Mouse (Mus musculus) CD4-positive, CD25-positive, alpha-beta regulatory T cell, adult 4 months (primary cell): ENCODE data around the gene Gm11034. TPM values are rescaled to one million over a fixed set of nuclear protein-coding genes. Genes with fewer than 3 reads are reported as not detected.

ENCODE experiments used
- ATAC-seq: one replicate; pipeline ENCODE4 v1.8.0; 2017
- polyA plus RNA-seq, 2 experiments: library from polyadenylated mRNA; unstranded; fragments of 100-300 nt; shearing (Covaris generic); gene quantifications; one replicate each; pipeline ENCODE4 v1.2.1; 2017

Gm11034 gene
- polyA plus RNA-seq, result not detected

- ATAC-seq, result no peak
These were observed at the start of gene Gm11034 for GRCm38 (mm10) chr8:72213536-72213935. Gene Gm11034, minus strand, starts transcription at chr8:72213636.

GRCm38 (mm10) chr8:72262756-72263155 lies 49.3 kb upstream of the Gm11034 start:
- ATAC-seq, result no peak

GRCm38 (mm10) chr8:72261872-72262271 lies 48.4 kb upstream of the Gm11034 start:
- ATAC-seq, result no peak

- no peak for ATAC-seq
These were observed 48.0 kb upstream of the Gm11034 start for GRCm38 (mm10) chr8:72261431-72261830.

DNA sequence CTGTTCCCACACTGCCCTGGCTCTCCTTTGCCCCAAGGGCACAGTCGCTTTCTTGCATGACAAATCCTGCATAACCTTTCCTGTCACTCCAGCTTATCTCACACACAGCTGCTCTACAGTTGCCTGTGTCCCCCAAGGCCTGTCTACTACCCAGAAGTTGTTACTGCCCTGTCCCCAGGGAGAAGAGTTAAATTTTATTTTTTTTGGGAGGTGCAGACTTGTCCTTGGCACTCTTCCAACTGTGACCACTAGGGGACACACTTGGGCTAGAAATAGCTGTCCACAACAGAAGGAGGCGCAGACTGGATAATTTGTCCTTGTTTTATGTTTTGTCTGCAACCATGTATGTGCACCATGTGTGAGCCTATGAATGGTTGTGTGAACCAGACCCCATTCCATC lies 47.6 kb upstream of the Gm11034 start:
- ATAC-seq, result peak; percentile 78

GRCm38 (mm10) chr8:72260585-72260984 lies 47.1 kb upstream of the Gm11034 start:
- peak; percentile 86 for ATAC-seq

- ATAC-seq, result no peak
These were observed 46.4 kb upstream of the Gm11034 start for GRCm38 (mm10) chr8:72259862-72260261.

DNA sequence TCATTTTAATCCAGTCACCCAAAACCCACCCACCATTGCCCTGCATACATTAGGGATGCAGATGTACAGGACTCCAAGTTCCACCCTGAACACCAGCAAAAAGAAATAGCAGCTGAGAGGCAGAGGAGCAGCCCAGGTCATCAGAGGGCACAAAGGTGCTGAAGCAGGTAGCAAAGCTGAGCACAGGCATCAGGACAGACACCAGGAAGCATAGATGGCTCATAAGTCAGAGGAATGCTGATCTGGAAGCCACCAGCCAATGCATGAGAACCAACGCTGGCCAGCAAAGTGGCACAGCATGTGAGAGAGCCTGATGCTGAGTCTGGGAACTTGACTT lies 44.4 kb upstream of the Gm11034 start:
- ATAC-seq, result no peak

GRCm38 (mm10) chr8:72257171-72257901 lies 43.9 kb upstream of the Gm11034 start:
- no peak for ATAC-seq

DNA sequence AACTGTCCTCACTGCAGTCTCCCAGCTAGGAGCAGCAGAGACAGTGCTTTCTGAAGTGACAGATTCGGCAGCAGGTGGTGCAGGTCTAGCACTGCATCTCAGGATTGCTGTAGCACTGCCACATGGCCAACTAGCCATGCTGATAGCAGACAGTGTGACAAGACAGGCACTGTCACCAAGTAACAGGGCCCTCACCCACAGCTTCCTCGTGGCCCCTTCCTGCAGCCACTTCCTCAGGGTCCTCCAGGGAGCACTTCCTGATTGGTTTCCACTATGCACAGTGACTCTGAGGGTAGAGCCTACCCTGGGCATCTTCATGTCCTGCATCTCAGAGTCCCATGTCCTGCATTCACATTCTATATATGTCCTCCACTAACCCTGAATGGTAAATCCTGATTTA lies 31.2 kb upstream of the Gm11034 start:
- no peak for ATAC-seq

- no peak for ATAC-seq
These were observed 28.8 kb upstream of the Gm11034 start for GRCm38 (mm10) chr8:72242226-72242625.

DNA sequence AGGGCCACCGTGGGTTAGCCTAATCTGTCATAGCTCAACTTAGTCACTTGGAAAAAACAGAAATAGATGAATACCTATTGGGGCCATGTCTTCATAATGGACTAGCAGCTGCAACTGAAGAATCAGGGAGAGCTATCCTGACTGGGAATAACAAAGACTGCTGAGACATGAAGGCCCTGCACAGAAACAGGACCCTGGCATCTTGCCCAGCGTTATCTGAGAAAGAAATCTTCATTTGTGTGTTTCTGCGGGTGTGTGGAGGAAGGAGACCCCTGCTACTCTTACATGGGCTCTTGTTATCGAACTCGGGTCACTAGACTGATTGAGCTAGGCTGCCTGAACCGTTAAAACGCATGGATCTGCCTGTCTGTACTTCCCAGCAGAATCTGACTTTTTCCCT lies 27.5 kb upstream of the Gm11034 start:
- no peak for ATAC-seq

DNA sequence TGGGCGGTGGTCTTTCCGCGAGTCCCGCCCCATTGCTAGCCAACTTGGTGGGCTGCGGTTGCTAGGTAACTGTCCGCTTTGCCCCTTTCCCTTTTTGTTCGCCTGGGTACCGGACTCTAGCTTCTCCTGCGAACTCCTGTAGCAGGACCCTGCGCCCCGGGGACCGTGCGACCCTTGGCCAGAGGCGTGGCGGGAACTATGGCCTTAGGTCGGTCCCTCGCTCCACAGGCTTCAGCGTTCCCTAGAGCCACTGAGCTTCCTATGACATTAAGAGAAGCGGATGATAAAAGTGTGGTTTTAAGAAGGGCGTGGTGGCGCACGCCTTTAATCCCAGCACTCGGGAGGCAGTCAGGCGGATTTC lies 26.9 kb upstream of the Gm11034 start:
- no peak for ATAC-seq

DNA sequence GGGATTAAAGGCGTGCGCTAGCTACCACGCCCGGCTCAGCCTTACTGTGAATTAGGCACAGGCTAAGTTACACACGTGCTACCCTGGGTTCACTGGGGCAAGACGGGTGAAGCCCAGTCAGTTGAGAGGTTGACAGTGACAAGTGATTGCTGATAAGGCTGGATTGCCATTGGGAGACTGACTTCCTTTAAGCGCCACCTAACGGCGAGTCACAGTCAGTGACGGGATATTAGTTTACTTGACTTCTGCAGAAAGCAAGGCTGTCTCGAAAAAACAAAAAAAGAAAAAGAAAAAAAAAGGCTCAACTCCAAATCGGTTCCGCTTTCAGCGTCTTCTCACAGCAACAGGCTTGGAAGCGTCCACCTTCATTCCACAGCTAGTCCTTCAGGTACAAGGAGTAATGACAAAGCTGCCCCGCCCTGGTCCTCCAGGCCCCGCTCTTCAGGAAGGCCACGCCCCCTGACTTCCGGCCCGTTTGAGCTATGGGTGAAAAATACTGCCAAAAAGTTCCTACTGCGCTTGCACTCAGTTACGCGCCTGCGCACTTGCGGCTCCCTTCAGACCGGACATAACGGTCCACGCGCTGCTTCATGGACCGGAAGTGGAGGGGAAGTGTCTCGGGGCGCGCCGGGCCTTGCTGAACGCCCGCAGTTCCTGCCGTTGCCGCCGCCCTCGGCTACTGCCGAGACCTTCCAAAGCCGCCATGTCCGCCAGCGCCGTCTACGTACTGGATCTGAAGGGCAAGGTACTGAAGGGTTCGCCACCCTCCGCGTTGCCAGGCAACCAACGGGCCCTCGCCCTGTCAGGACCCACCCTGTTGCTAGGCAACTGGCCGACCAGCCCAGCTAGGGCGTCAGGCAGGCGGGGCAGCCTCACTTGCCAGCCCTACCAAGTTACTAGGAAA lies 26.3 kb upstream of the Gm11034 start, which contains the start of gene Ap1m1:
Gene Ap1m1 (plus strand): TSS at position 520 of the 904 bp plus-strand sequence.
- peak; percentile 87 for ATAC-seq

DNA sequence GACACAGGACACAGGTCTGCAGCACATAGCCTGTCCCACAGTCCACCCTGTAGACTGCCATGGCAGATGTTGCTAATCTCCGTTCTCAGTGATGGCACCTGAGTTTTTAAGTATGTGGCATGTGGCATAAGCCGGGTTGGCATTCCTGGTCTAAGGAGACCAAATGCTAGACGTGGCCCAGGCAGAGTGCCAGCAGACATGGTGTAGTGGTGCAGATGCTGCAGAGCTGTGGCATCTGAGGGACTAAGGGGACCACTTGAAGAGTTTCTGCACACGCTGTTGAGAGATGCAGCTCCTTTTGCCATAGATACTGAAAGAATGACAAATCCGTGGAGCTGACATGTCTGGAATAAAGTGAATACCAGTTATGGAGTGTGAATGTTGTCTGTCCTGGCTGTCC lies 9.2 kb upstream of the Gm11034 start:
- no peak for ATAC-seq

DNA sequence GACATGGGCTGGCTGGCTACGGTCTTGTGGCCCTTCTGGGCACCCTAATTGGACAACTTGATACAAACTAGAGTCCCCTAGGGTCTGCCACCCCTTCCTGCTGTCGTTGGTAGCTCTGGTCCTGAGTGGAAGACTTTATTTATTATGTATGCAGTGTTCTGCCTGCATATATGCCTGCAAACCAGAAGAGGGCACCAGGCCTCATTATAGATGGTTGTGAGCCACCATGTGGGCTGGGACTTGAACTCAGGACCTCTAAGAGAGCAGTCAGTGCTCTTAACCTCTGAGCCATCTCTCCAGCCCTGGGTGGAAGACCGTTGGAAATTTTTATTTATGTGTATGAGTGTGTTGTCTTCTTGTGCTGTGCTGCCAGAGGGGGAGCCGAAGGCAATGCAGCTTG lies 7.3 kb upstream of the Gm11034 start:
- ATAC-seq, result no peak

- ATAC-seq, result peak; percentile 96
These were observed 6.3 kb upstream of the Gm11034 start, which contains the start of gene Fam32a for GRCm38 (mm10) chr8:72219541-72220363. Gene Fam32a, plus strand, starts transcription at chr8:72219730.

- no peak for ATAC-seq
These were observed 5.5 kb upstream of the Gm11034 start for GRCm38 (mm10) chr8:72218781-72219540.

GRCm38 (mm10) chr8:72215871-72216270 lies 2.4 kb upstream of the Gm11034 start:
- ATAC-seq, result peak; percentile 59

DNA sequence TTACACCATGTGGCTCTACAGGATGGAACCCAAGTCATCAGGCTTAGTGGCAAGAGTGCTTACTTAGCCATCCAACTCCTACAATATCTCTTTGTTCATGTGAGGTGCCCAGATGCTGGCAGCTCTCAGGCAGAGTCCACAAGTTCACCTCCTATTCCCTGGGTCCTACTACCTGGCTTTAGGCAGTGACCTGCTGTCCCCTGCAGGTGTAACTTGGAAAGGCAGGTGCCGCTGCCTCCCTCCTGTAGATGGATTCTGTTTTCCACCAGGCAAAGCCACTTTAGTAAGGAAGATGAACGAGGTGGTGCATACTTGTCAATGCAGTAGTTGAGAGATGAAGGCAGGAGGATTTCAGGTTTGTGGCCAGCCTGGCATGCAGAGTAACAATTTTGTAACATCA lies 1.6 kb upstream of the Gm11034 start:
- no peak for ATAC-seq

DNA sequence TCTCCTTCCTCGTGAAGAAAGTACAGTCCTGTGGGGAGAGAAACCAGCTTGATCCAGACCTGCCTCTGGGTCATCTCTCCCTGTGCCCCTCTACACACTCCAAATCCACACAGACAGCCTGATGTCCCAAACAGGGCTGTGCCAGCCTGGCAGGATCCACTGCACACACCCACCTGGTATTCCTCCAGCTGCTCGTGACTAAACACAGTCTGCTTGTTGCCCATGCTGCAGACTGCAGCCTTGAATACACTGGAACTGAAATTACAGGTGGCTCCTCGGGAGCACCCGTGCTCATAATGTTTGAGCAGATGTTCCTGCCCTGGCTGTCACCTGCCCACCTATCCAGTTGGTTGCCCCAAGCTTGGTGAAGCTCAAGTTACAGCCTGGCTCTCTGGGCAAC lies 685 bp downstream of the Gm11034 start, which contains the start of gene Cib3:
Gene Cib3 (minus strand): TSS at position 87 of the 400 bp plus-strand sequence.
- ATAC-seq, result no peak

GRCm38 (mm10) chr8:72211846-72212245 lies 1.6 kb downstream of the Gm11034 start:
- ATAC-seq, result no peak
